Mouse (Mus musculus) myocyte (in vitro differentiated cells): ENCODE results near the gene Ulk2. TPM values are rescaled to one million over a fixed set of nuclear protein-coding genes. Genes with fewer than 3 reads are reported as not detected.

Experiments used
- H3K27me3 ChIP-seq: one replicate; pipeline ENCODE4 v1.6.1; 2011; ENCODE audit not compliant: control insufficient read depth, insufficient read depth, insufficient read length
- H3K36me3 ChIP-seq: one replicate; pipeline ENCODE4 v1.6.1; 2011; ENCODE audit not compliant: control insufficient read depth, insufficient read depth
- H3K4me2 ChIP-seq: one replicate; pipeline ENCODE4 v1.6.1; 2011; ENCODE audit warnings: low read depth, control low read depth
- H3K4me3 ChIP-seq: one replicate; pipeline ENCODE4 v1.5.1; 2011; ENCODE audit warnings: mild to moderate bottlenecking, control low read depth, moderate library complexity
- H3K79me2 ChIP-seq: one replicate; pipeline ENCODE4 v1.6.1; 2011; ENCODE audit not compliant: control insufficient read depth, insufficient read depth
- H3ac ChIP-seq: one replicate; pipeline ENCODE4 v1.6.1; 2011; ENCODE audit not compliant: control insufficient read depth, insufficient read length
- CEBPB ChIP-seq: IDR thresholded peaks from 2 replicates; pipeline ENCODE4 v1.6.1; 2011; ENCODE audit warnings: mild to moderate bottlenecking, moderate library complexity; ENCODE audit not compliant: poor library complexity, insufficient read depth, severe bottlenecking
- E2F4 ChIP-seq: IDR thresholded peaks from one replicate; pipeline ENCODE4 v1.6.1; 2011; ENCODE audit warnings: mild to moderate bottlenecking, control low read depth, moderate library complexity; ENCODE audit not compliant: insufficient read depth
- MAX ChIP-seq: IDR thresholded peaks from one replicate; pipeline ENCODE4 v1.6.1; 2011; ENCODE audit warnings: low read depth, mild to moderate bottlenecking, control low read depth
- MYOD1 ChIP-seq, 3 experiments: IDR thresholded peaks; one replicate each; pipeline ENCODE4 v1.6.1; 2011; ENCODE audit warnings: control low read depth in 2 of 3, low read depth in 2 of 3, mild to moderate bottlenecking in 2 of 3, moderate library complexity in 1 of 3; ENCODE audit not compliant: insufficient read length in 2 of 3, control insufficient read depth in 1 of 3
- MYOG ChIP-seq, 3 experiments: IDR thresholded peaks; one replicate each; pipeline ENCODE4 v1.6.1; 2011; ENCODE audit warnings: control low read depth in 2 of 3, low read depth in 2 of 3, mild to moderate bottlenecking in 2 of 3; ENCODE audit not compliant: insufficient read length in 2 of 3, control insufficient read depth in 1 of 3, insufficient read depth in 1 of 3
- POLR2A ChIP-seq: IDR thresholded peaks from one replicate; pipeline ENCODE4 v1.6.1; 2011; ENCODE audit warnings: low read depth, mild to moderate bottlenecking, control low read depth, moderate library complexity; ENCODE audit not compliant: insufficient read length
- POLR2AphosphoS2 ChIP-seq: IDR thresholded peaks from one replicate; pipeline ENCODE4 v1.6.1; 2011; ENCODE audit warnings: low read depth, control low read depth; ENCODE audit not compliant: insufficient read length
- REST ChIP-seq: IDR thresholded peaks from one replicate; pipeline ENCODE4 v1.6.1; 2011; ENCODE audit warnings: mild to moderate bottlenecking, control low read depth, moderate library complexity; ENCODE audit not compliant: insufficient read depth, insufficient read length
- SRF ChIP-seq: IDR thresholded peaks from one replicate; pipeline ENCODE4 v1.6.1; 2011; ENCODE audit warnings: low read depth; ENCODE audit not compliant: control insufficient read depth, insufficient read length
- TCF12 ChIP-seq: IDR thresholded peaks from one replicate; pipeline ENCODE4 v1.6.1; 2011; ENCODE audit warnings: mild to moderate bottlenecking, control low read depth; ENCODE audit not compliant: poor library complexity, insufficient read depth, severe bottlenecking
- TCF3 ChIP-seq: IDR thresholded peaks from one replicate; pipeline ENCODE4 v1.6.1; 2011; ENCODE audit warnings: low read depth, control low read depth; ENCODE audit not compliant: insufficient read length
- USF1 ChIP-seq: IDR thresholded peaks from one replicate; pipeline ENCODE4 v1.6.1; 2011; ENCODE audit warnings: low read depth, mild to moderate bottlenecking, control low read depth, moderate library complexity
- polyA plus RNA-seq: library from polyadenylated mRNA; unstranded; fragments of >200 nt; fragmentation: generic; extraction: Trizol; gene quantifications from one replicate; pipeline ENCODE4 v1.2.1, GENCODE M21; 2012; ENCODE audit warnings: missing spikeins

The Ulk2 gene
- polyA plus RNA-seq, 1 experiment: 9.3 TPM

GRCm38 (mm10) chr11:61745781-61746180, 109.1 kb downstream of the Ulk2 start:
- H3K36me3 ChIP-seq: peaks cover 30% of the 10 kb centered on the region
- H3ac ChIP-seq: no peak overlapping the region
- H3K79me2 ChIP-seq: no peaks in the 10 kb centered on the region
- no peaks in the 10 kb centered on the region for H3K27me3 ChIP-seq
- TF ChIP-seq POLR2AphosphoS2 (no peak), TCF12 (no peak), USF1 (no peak), POLR2A (no peak), MYOD1 (IDR thresholded peaks at IDR 0.05; ENCODE audit: control insufficient read depth in 1 of 3, insufficient read length in 2 of 3, low read depth in 2 of 3) (no peak), TCF3 (no peak), MYOG (IDR thresholded peaks at IDR 0.05; ENCODE audit: control insufficient read depth in 1 of 3, insufficient read depth in 1 of 3, insufficient read length in 2 of 3, low read depth in 2 of 3) (no peak), REST (no peak), MAX (no peak), CEBPB (no peak), E2F4 (no peak), SRF (no peak)
- no peak overlapping the region for H3K4me3 ChIP-seq
- H3K4me2 ChIP-seq: no peak overlapping the region

DNA sequence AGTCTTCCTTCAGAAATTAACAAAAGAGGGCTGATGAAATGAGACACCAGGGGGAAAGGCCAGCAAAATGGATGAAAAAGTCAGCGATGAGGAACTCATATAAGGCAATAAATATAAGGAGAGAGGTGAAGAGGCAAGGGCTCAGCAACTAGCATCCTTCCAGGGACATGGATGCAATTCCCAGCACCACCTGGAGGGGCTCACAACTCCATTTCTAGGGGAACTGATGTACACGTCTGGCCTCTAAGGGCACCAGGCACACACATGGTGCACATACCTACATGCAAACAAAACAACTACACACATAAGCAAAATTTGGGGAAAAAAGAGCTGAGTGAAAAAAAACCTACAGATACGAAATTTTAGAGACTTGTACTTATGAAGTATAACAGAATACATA, 110.4 kb downstream of the Ulk2 start:
- TF ChIP-seq CEBPB (no peak), MYOD1 (IDR thresholded peaks at IDR 0.05; ENCODE audit: control insufficient read depth in 1 of 3, insufficient read length in 2 of 3, low read depth in 2 of 3) (no peak), E2F4 (no peak), TCF12 (no peak), POLR2AphosphoS2 (no peak), TCF3 (no peak), REST (no peak), USF1 (no peak)
- H3K36me3 ChIP-seq: peaks cover 34% of the 10 kb centered on the region

GRCm38 (mm10) chr11:61743768-61744167, 111.1 kb downstream of the Ulk2 start:
- TF ChIP-seq MYOD1 (IDR thresholded peaks at IDR 0.05; ENCODE audit: control insufficient read depth in 1 of 3, insufficient read length in 2 of 3, low read depth in 2 of 3) (no peak), MAX (no peak), REST (no peak), TCF12 (no peak), TCF3 (no peak), POLR2AphosphoS2 (no peak), MYOG (IDR thresholded peaks at IDR 0.05; ENCODE audit: control insufficient read depth in 1 of 3, insufficient read depth in 1 of 3, insufficient read length in 2 of 3, low read depth in 2 of 3) (no peak), POLR2A (no peak), E2F4 (no peak), SRF (no peak), CEBPB (no peak), USF1 (no peak)
- no peaks in the 10 kb centered on the region for H3K27me3 ChIP-seq
- peaks cover 41% of the 10 kb centered on the region for H3K36me3 ChIP-seq
- no peak overlapping the region for H3ac ChIP-seq
- no peak overlapping the region for H3K4me3 ChIP-seq
- H3K4me2 ChIP-seq: no peak overlapping the region
- no peaks in the 10 kb centered on the region for H3K79me2 ChIP-seq

More for the DNA sequence above, 110.4 kb downstream of the Ulk2 start:
- H3K4me2 ChIP-seq: no peak overlapping the region
- H3K4me3 ChIP-seq: no peak overlapping the region
- H3K79me2 ChIP-seq: no peaks in the 10 kb centered on the region
- no peaks in the 10 kb centered on the region for H3K27me3 ChIP-seq
- H3ac ChIP-seq: no peak overlapping the region

DNA sequence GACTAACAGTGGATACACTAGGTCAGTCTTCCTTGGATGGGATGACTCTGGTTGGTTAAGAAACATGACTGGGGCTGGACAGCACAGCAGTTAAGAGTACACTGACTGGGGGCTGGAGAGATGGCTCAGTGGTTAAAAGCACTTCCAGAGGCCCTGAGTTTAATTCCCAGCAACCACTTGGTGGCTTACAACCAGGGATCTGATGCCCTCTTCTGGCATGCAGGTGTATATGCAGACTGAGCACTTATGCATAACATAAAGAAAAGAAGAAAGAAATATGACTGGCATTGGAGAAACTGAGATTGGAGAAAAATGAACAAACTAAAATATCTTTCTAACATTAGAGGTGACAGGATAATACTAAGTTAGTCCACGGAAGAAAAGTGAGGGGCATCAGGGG, 114.4 kb downstream of the Ulk2 start:
- Histone ChIP-seq H3K4me2 (no peak overlapping the region), H3K4me3 (no peak overlapping the region), H3K36me3 (peaks cover 61% of the 10 kb centered on the region), H3K27me3 (no peaks in the 10 kb centered on the region), H3ac (no peak overlapping the region), H3K79me2 (no peaks in the 10 kb centered on the region)
- no peak for TF ChIP-seq CEBPB
- TF ChIP-seq REST: no peak
- TF ChIP-seq POLR2AphosphoS2: no peak
- no peak for TF ChIP-seq USF1
- no peak for TF ChIP-seq MYOD1 (IDR thresholded peaks at IDR 0.05; ENCODE audit: control insufficient read depth in 1 of 3, insufficient read length in 2 of 3, low read depth in 2 of 3)
- no peak for TF ChIP-seq MYOG (IDR thresholded peaks at IDR 0.05; ENCODE audit: control insufficient read depth in 1 of 3, insufficient read depth in 1 of 3, insufficient read length in 2 of 3, low read depth in 2 of 3)
- no peak for TF ChIP-seq E2F4
- no peak for TF ChIP-seq POLR2A
- no peak for TF ChIP-seq SRF
- TF ChIP-seq TCF12: no peak
- TF ChIP-seq TCF3: no peak

DNA sequence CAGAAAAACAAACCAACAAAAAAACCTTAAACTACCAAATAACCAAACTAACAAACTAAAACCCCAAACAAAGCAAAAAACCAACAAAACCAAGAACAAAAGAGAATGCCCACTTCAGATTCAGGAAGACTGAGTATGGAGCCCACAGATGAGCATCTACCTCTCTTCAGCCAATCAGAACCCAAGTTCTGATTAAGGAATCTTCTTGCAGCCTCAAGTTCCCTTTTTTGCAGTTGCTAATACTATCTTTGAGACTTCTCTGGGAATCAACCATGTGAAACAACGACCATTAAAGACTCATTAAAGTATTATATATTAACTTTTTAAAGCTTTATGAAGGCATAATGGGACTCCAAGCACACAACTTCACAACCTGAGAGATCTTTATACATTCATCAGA, 117.6 kb downstream of the Ulk2 start:
- no peaks in the 10 kb centered on the region for H3K79me2 ChIP-seq
- H3K4me3 ChIP-seq: no peak overlapping the region
- no peak for TF ChIP-seq REST
- TF ChIP-seq USF1: no peak
- no peak for TF ChIP-seq E2F4
- TF ChIP-seq TCF3: no peak
- TF ChIP-seq POLR2AphosphoS2: no peak
- no peak for TF ChIP-seq MYOD1 (IDR thresholded peaks at IDR 0.05; ENCODE audit: control insufficient read depth in 1 of 3, insufficient read length in 2 of 3, low read depth in 2 of 3)
- TF ChIP-seq POLR2A: no peak
- TF ChIP-seq CEBPB: no peak
- TF ChIP-seq MYOG (IDR thresholded peaks at IDR 0.05; ENCODE audit: control insufficient read depth in 1 of 3, insufficient read depth in 1 of 3, insufficient read length in 2 of 3, low read depth in 2 of 3): no peak
- no peak for TF ChIP-seq TCF12
- TF ChIP-seq MAX: no peak
- no peak for TF ChIP-seq SRF
- peaks cover 62% of the 10 kb centered on the region for H3K36me3 ChIP-seq
- no peaks in the 10 kb centered on the region for H3K27me3 ChIP-seq
- no peak overlapping the region for H3ac ChIP-seq
- no peak overlapping the region for H3K4me2 ChIP-seq
